Mouse (Mus musculus): ENCODE measurements around the gene Hoxa5. TPM values are rescaled to one million over a fixed set of nuclear protein-coding genes. Genes with fewer than 3 reads are reported as not detected.

The Hoxa5 gene
- polyA plus RNA-seq, 1 experiment from 2014 or later, result 14.8 TPM

- Histone ChIP-seq H3K27ac (ENCODE audit: low read depth, low read length) (no peak overlapping the region), H3K4me3 (ENCODE audit: low read depth, low read length) (peak overlapping the region; percentile 52), H3K36me3 (ENCODE audit: control insufficient read depth, insufficient read depth) (no peaks in the 10 kb centered on the region), H3K27me3 (replicated peaks; ENCODE audit: control insufficient read depth, insufficient read depth, low read length) (peaks cover 91% of the 10 kb centered on the region), H3K9ac (ENCODE audit: low read depth, low read length) (peak overlapping the region; percentile 41), H3K4me1 (replicated peaks; ENCODE audit: control insufficient read depth, insufficient read depth, low read length) (no peaks in the 10 kb centered on the region), H3K9me3 (ENCODE audit: control insufficient read depth) (no peaks in the 10 kb centered on the region), H3K4me2 (replicated peaks; ENCODE audit: low read depth) (peak overlapping the region; percentile 66)
- WGBS, result 4% methylated on average over 37 of the region's 37 CpGs
- ATAC-seq, result peak; percentile 54
- TF ChIP-seq CTCF (IDR thresholded peaks at IDR 0.05; ENCODE audit: low read depth), result peak; percentile 86
These were observed 7.0 kb upstream of the Hoxa5 start for GRCm38 (mm10) chr6:52211170-52211935.

GRCm38 (mm10) chr6:52209685-52210046 lies 5.3 kb upstream of the Hoxa5 start:
- peaks cover 91% of the 10 kb centered on the region for H3K27me3 ChIP-seq (replicated peaks; ENCODE audit: control insufficient read depth, insufficient read depth, low read length)
- no peaks in the 10 kb centered on the region for H3K4me1 ChIP-seq (replicated peaks; ENCODE audit: control insufficient read depth, insufficient read depth, low read length)

GRCm38 (mm10) chr6:52208868-52209684 lies 4.7 kb upstream of the Hoxa5 start:
- H3K9me3 ChIP-seq (ENCODE audit: control insufficient read depth), result no peaks in the 10 kb centered on the region
- peaks cover 90% of the 10 kb centered on the region for H3K27me3 ChIP-seq (replicated peaks; ENCODE audit: control insufficient read depth, insufficient read depth, low read length)
- H3K4me1 ChIP-seq (replicated peaks; ENCODE audit: control insufficient read depth, insufficient read depth, low read length), result no peaks in the 10 kb centered on the region
- TF ChIP-seq CTCF (IDR thresholded peaks at IDR 0.05; ENCODE audit: low read depth), result no peak
- peak overlapping the region; percentile 46 for H3K9ac ChIP-seq (ENCODE audit: low read depth, low read length)
- peak overlapping the region; percentile 66 for H3K4me2 ChIP-seq (replicated peaks; ENCODE audit: low read depth)
- 34% methylated on average over 15 of the region's 18 CpGs for WGBS
- no peak overlapping the region for H3K27ac ChIP-seq (ENCODE audit: low read depth, low read length)
- peak overlapping the region; percentile 37 for H3K4me3 ChIP-seq (ENCODE audit: low read depth, low read length)
- H3K36me3 ChIP-seq (ENCODE audit: control insufficient read depth, insufficient read depth), result no peaks in the 10 kb centered on the region
- no peak for ATAC-seq

More at GRCm38 (mm10) chr6:52209685-52210046, 5.3 kb upstream of the Hoxa5 start:
- H3K36me3 ChIP-seq (ENCODE audit: control insufficient read depth, insufficient read depth), result no peaks in the 10 kb centered on the region
- no peak overlapping the region for H3K9ac ChIP-seq (ENCODE audit: low read depth, low read length)
- no peak for ATAC-seq
- H3K27ac ChIP-seq (ENCODE audit: low read depth, low read length), result no peak overlapping the region
- H3K9me3 ChIP-seq (ENCODE audit: control insufficient read depth), result no peaks in the 10 kb centered on the region
- H3K4me3 ChIP-seq (ENCODE audit: low read depth, low read length), result 0 out of 2 replicates have a peak overlapping the region, but pooled peaks have one; percentile 37
- 34% methylated on average over 12 of the region's 12 CpGs for WGBS
- no peak for TF ChIP-seq CTCF (IDR thresholded peaks at IDR 0.05; ENCODE audit: low read depth)
- H3K4me2 ChIP-seq (replicated peaks; ENCODE audit: low read depth), result peak overlapping the region; percentile 66

GRCm38 (mm10) chr6:52208072-52208867 lies 3.9 kb upstream of the Hoxa5 start, which contains the start of gene Hoxa6:
Hoxa6 (minus strand) TSS chr6:52208722.
- H3K27ac ChIP-seq (ENCODE audit: low read depth, low read length), result peak within 1 kb of the TSS; percentile 35; the same call in 1 of the 2 replicates
- no peak for ATAC-seq
- H3K27me3 ChIP-seq (replicated peaks; ENCODE audit: control insufficient read depth, insufficient read depth, low read length), result peaks cover 88% of the 10 kb centered on the region
- peak within 1 kb of the TSS; percentile 66 for H3K4me2 ChIP-seq (replicated peaks; ENCODE audit: low read depth)
- WGBS, result 8% methylated on average over 47 of the region's 47 CpGs
- TF ChIP-seq CTCF (IDR thresholded peaks at IDR 0.05; ENCODE audit: low read depth), result no peak
- peak within 1 kb of the TSS; percentile 37 for H3K4me3 ChIP-seq (ENCODE audit: low read depth, low read length)
- H3K9ac ChIP-seq (ENCODE audit: low read depth, low read length), result peak within 1 kb of the TSS; percentile 46
- no peaks in the 10 kb centered on the region for H3K4me1 ChIP-seq (replicated peaks; ENCODE audit: control insufficient read depth, insufficient read depth, low read length)
- no peaks in the 10 kb centered on the region for H3K36me3 ChIP-seq (ENCODE audit: control insufficient read depth, insufficient read depth)
- H3K9me3 ChIP-seq (ENCODE audit: control insufficient read depth), result no peaks in the 10 kb centered on the region

GRCm38 (mm10) chr6:52207684-52207976 lies 3.2 kb upstream of the Hoxa5 start:
- no peak for ATAC-seq
- Histone ChIP-seq H3K36me3 (ENCODE audit: control insufficient read depth, insufficient read depth) (no peaks in the 10 kb centered on the region), H3K27me3 (replicated peaks; ENCODE audit: control insufficient read depth, insufficient read depth, low read length) (peaks cover 81% of the 10 kb centered on the region), H3K4me3 (ENCODE audit: low read depth, low read length) (no peak overlapping the region), H3K9ac (ENCODE audit: low read depth, low read length) (no peak overlapping the region), H3K9me3 (ENCODE audit: control insufficient read depth) (no peaks in the 10 kb centered on the region), H3K4me1 (replicated peaks; ENCODE audit: control insufficient read depth, insufficient read depth, low read length) (no peaks in the 10 kb centered on the region), H3K27ac (ENCODE audit: low read depth, low read length) (no peak overlapping the region), H3K4me2 (replicated peaks; ENCODE audit: low read depth) (no peak overlapping the region)
- TF ChIP-seq CTCF (IDR thresholded peaks at IDR 0.05; ENCODE audit: low read depth), result no peak

Data from intestine, postnatal 0 days (tissue).